Mouse (Mus musculus) lung, postnatal 0 days (tissue): ENCODE data around the gene Fam89a.

Experiments used
- CTCF ChIP-seq: IDR thresholded peaks from 2 replicates; pipeline ENCODE4 v1.5.1; 2016; ENCODE audit warnings: antibody characterized with exemption, mild to moderate bottlenecking
- EP300 ChIP-seq: IDR thresholded peaks from 2 replicates; pipeline ENCODE4 v1.6.1; 2016; ENCODE audit warnings: antibody characterized with exemption, mild to moderate bottlenecking, control low read depth

- no peak for TF ChIP-seq CTCF
- no peak for TF ChIP-seq EP300
These were observed 4.5 kb upstream of the Fam89a start for GRCm38 (mm10) chr8:124756153-124756552.
